Mouse (Mus musculus) neural tube, embryonic 11.5 days (tissue): ENCODE results near the gene Slc35g3. TPM values are rescaled to one million over a fixed set of nuclear protein-coding genes. Genes with fewer than 3 reads are reported as not detected.

Source experiments
- ATAC-seq: fragments of 200-750 bp; cut with Nextera tagmentation; 2 replicates; pipeline ENCODE4 v1.8.0; 2017; ENCODE audit warnings: moderate number of reproducible peaks, mild to moderate bottlenecking, moderate TSS enrichment, moderate library complexity; ENCODE audit not compliant: insufficient read depth, low FRiP score, low TSS enrichment
- DNase-seq: peaks from one replicate; pipeline ENCODE4 v3.0.0-alpha.2; 2015; ENCODE audit warnings: low spot score
- H3K27ac ChIP-seq: fragments of 300-500 bp; sonication (generic); 2 replicates; pipeline ENCODE4 v1.5.1; 2014; ENCODE audit warnings: low read depth, mild to moderate bottlenecking, low read length
- H3K27me3 ChIP-seq: fragments of 300-500 bp; sonication (generic); 2 replicates; pipeline ENCODE4 v1.6.1; 2014; ENCODE audit warnings: mild to moderate bottlenecking, low read length, mixed read lengths; ENCODE audit not compliant: control insufficient read depth, insufficient read depth
- H3K36me3 ChIP-seq: fragments of 300-500 bp; sonication (generic); 2 replicates; pipeline ENCODE4 v1.6.1; 2014; ENCODE audit warnings: mild to moderate bottlenecking, low read length, moderate library complexity, mixed read lengths; ENCODE audit not compliant: control insufficient read depth, insufficient read depth
- H3K4me1 ChIP-seq: fragments of 300-500 bp; sonication (generic); 2 replicates; pipeline ENCODE4 v1.6.1; 2014; ENCODE audit warnings: low read length, mixed read lengths; ENCODE audit not compliant: control insufficient read depth, insufficient read depth
- H3K4me2 ChIP-seq: fragments of 300-500 bp; sonication (generic); 2 replicates; pipeline ENCODE4 v1.6.1; 2014; ENCODE audit warnings: low read depth, mild to moderate bottlenecking, moderate library complexity
- H3K4me3 ChIP-seq: fragments of 300-500 bp; sonication (generic); 2 replicates; pipeline ENCODE4 v1.5.1; 2014; ENCODE audit warnings: low read depth, low read length
- H3K9ac ChIP-seq: fragments of 300-500 bp; sonication (generic); 2 replicates; pipeline ENCODE4 v1.6.1; 2014; ENCODE audit warnings: mild to moderate bottlenecking, low read length
- H3K9me3 ChIP-seq: fragments of 300-500 bp; sonication (generic); 2 replicates; pipeline ENCODE4 v1.6.1; 2016; ENCODE audit warnings: low read length; ENCODE audit not compliant: control insufficient read depth
- WGBS: fragments of 180-500 bp; shearing (Covaris S2); extraction: QIAGEN DNeasy Blood & Tissue Kit; methylation state at CpG from one replicate; pipeline ENCODE4 v1.1.7; 2014; 5-methylcytosine and 5-hydroxymethylcytosine counted together
- polyA plus RNA-seq: library from polyadenylated mRNA; unstranded; fragments of >200 nt; fragmentation: Nextera tagmentation; extraction: Ambion mirVana; gene quantifications from 2 replicates; pipeline ENCODE4 v1.2.1, GENCODE M21; 2014

Slc35g3 gene
- polyA plus RNA-seq, 1 experiment from 2014 or later = not detected

- H3K27me3 ChIP-seq = peaks cover 11% of the 10 kb centered on the region; the same call in 1 of the 2 replicates
- H3K4me1 ChIP-seq = 0 out of 2 replicates have a peak, but pooled peaks cover 3% of the 10 kb centered on the region
- no peak overlapping the region for H3K4me2 ChIP-seq
- H3K36me3 ChIP-seq = no peaks in the 10 kb centered on the region
- ATAC-seq (no peak), DNase-seq (no peak)
- H3K27ac ChIP-seq = no peak overlapping the region
- no peak overlapping the region for H3K9ac ChIP-seq
- H3K9me3 ChIP-seq = no peaks in the 10 kb centered on the region
- H3K4me3 ChIP-seq = no peak overlapping the region
- WGBS = 72% methylated on average over 5 of the region's 5 CpGs
Measured at GRCm38 (mm10) chr11:69793429-69793828, 31.7 kb upstream of the Slc35g3 start.

- no peak overlapping the region for H3K27ac ChIP-seq
- no peak overlapping the region for H3K4me2 ChIP-seq
- H3K27me3 ChIP-seq = peaks cover 10% of the 10 kb centered on the region; the same call in 1 of the 2 replicates
- 0 out of 2 replicates have a peak, but pooled peaks cover 3% of the 10 kb centered on the region for H3K4me1 ChIP-seq
- no peak overlapping the region for H3K4me3 ChIP-seq
- DNase-seq (no peak), ATAC-seq (no peak)
- H3K9me3 ChIP-seq = no peaks in the 10 kb centered on the region
- 81% methylated on average over 5 of the region's 5 CpGs for WGBS
- no peak overlapping the region for H3K9ac ChIP-seq
- H3K36me3 ChIP-seq = no peaks in the 10 kb centered on the region
Measured at GRCm38 (mm10) chr11:69791420-69791819, 29.7 kb upstream of the Slc35g3 start.

DNA sequence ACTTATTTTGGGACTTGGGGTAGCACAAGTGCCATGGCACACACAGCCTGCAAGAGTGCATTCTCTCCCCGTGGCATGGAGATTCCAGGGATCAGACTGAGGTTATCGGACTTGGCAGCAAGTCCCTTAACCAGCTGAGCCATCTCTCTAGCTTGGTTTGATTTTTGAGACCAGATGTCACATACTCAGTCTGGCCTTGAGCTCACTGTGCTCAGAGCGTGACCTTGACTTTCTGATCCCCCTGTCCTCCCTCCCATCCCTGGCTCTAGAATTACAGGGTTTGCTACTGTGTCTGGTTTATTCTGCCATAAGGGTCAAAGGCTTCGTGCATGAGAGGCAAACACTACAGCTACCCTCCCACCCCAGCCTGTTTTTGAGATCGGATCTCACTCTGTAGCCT, 27.7 kb upstream of the Slc35g3 start:
- Histone ChIP-seq H3K9me3 (no peaks in the 10 kb centered on the region), H3K9ac (no peak overlapping the region), H3K27ac (no peak overlapping the region), H3K36me3 (no peaks in the 10 kb centered on the region), H3K4me2 (no peak overlapping the region), H3K27me3 (peaks cover 3% of the 10 kb centered on the region; the same call in 1 of the 2 replicates), H3K4me1 (no peaks in the 10 kb centered on the region), H3K4me3 (no peak overlapping the region)
- DNase-seq (no peak), ATAC-seq (no peak)
- 77% methylated on average over 5 of the region's 5 CpGs for WGBS

- Histone ChIP-seq H3K4me3 (no peak overlapping the region), H3K27me3 (0 out of 2 replicates have a peak, but pooled peaks cover 3% of the 10 kb centered on the region), H3K4me2 (no peak overlapping the region), H3K9ac (no peak overlapping the region), H3K4me1 (no peaks in the 10 kb centered on the region), H3K9me3 (no peaks in the 10 kb centered on the region), H3K27ac (no peak overlapping the region), H3K36me3 (no peaks in the 10 kb centered on the region)
- DNase-seq = no peak
- WGBS = 80% methylated on average over 5 of the region's 5 CpGs
- no peak for ATAC-seq
Measured at GRCm38 (mm10) chr11:69787306-69787705, 25.5 kb upstream of the Slc35g3 start.

DNA sequence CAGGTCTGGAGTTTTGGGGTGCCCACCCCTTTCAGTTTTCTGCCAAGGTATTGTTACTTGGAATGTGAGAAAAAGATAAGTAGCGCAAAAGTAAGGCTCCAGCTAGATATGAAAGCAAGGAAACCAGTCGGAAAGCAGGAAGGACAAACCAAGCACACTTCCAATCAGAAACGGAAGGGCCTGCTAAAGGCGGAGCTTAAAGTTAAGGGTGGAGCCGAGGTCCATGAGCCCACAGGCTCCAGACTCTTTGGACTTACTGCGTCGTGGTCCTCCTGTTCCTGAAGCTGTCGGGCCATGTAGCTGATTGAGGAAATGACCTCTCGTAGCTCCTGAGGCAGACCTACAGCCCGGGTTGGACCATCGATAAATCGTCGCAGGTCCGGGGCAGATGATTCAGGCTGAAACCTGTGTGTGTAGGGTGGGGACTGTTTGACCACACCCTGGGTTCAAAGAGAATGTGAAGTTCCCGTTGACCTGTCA, 23.1 kb upstream of the Slc35g3 start:
- DNase-seq = no peak
- no peak for ATAC-seq
- Histone ChIP-seq H3K27me3 (no peaks in the 10 kb centered on the region), H3K4me3 (no peak overlapping the region), H3K36me3 (no peaks in the 10 kb centered on the region), H3K9ac (no peak overlapping the region), H3K4me2 (no peak overlapping the region), H3K4me1 (no peaks in the 10 kb centered on the region), H3K9me3 (no peaks in the 10 kb centered on the region), H3K27ac (no peak overlapping the region)
- 40% methylated on average over 15 of the region's 15 CpGs for WGBS

- Histone ChIP-seq H3K27me3 (peaks cover 10% of the 10 kb centered on the region; the same call in 1 of the 2 replicates), H3K9ac (no peak overlapping the region), H3K4me3 (no peak overlapping the region), H3K4me2 (no peak overlapping the region), H3K9me3 (no peaks in the 10 kb centered on the region), H3K27ac (no peak overlapping the region), H3K4me1 (no peaks in the 10 kb centered on the region; the same call in 1 of the 2 replicates), H3K36me3 (no peaks in the 10 kb centered on the region)
- 31% methylated on average over 4 of the region's 4 CpGs for WGBS
- DNase-seq (no peak), ATAC-seq (no peak)
Measured at GRCm38 (mm10) chr11:69781828-69782227, 20.1 kb upstream of the Slc35g3 start.

DNA sequence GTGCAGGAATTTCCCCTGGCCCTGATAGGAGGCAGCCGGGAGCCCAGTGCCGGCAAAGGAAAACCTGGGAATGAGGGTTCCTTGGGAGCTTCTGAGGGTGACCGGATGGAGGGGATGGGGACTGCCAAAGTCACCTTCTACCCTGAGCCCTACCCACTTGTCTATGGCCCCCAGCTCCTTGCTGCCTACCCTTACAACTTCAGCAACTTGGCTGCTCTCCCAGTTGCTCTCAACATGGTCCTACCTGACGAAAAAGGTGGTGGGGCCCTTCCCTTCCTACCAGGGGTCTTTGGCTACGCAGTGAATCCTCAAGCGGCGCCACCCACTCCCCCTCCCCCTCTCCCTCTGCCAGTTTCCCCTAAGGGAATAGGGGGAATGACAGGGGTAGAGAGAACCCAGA, 17.2 kb upstream of the Slc35g3 start:
- 52% methylated on average over 7 of the region's 7 CpGs for WGBS
- no peak overlapping the region for H3K4me3 ChIP-seq
- H3K4me1 ChIP-seq = no peaks in the 10 kb centered on the region; the same call in 1 of the 2 replicates
- H3K27ac ChIP-seq = no peak overlapping the region
- no peaks in the 10 kb centered on the region for H3K9me3 ChIP-seq
- H3K4me2 ChIP-seq = no peak overlapping the region
- no peak for ATAC-seq
- peaks cover 10% of the 10 kb centered on the region; the same call in 1 of the 2 replicates for H3K27me3 ChIP-seq
- no peak for DNase-seq
- no peak overlapping the region for H3K9ac ChIP-seq
- H3K36me3 ChIP-seq = no peaks in the 10 kb centered on the region

- H3K4me3 ChIP-seq = no peak overlapping the region
- H3K9me3 ChIP-seq = no peaks in the 10 kb centered on the region
- no peaks in the 10 kb centered on the region for H3K36me3 ChIP-seq
- H3K9ac ChIP-seq = no peak overlapping the region; the same call in 1 of the 2 replicates
- no peaks in the 10 kb centered on the region; the same call in 1 of the 2 replicates for H3K4me1 ChIP-seq
- no peak for DNase-seq
- peaks cover 10% of the 10 kb centered on the region; the same call in 1 of the 2 replicates for H3K27me3 ChIP-seq
- ATAC-seq = no peak
- H3K4me2 ChIP-seq = no peak overlapping the region
- no peak overlapping the region for H3K27ac ChIP-seq
- 70% methylated on average over 23 of the region's 23 CpGs for WGBS
Measured at GRCm38 (mm10) chr11:69778258-69778982, 16.7 kb upstream of the Slc35g3 start.
